Mouse (Mus musculus) CH12.LX (cell line): ENCODE data around the gene Zfp281.

Experiments
- MAX ChIP-seq: IDR thresholded peaks from 2 replicates; pipeline ENCODE4 v1.6.1; 2011; ENCODE audit warnings: low read length, improper control_type of control experiment
- MAZ ChIP-seq: IDR thresholded peaks from 2 replicates; pipeline ENCODE4 v1.6.1; 2012; ENCODE audit warnings: low read depth, mild to moderate bottlenecking, inconsistent platforms, low read length, improper control_type of control experiment, moderate library complexity
- MXI1 ChIP-seq: IDR thresholded peaks from 2 replicates; pipeline ENCODE4 v1.6.1; 2011; ENCODE audit warnings: mild to moderate bottlenecking, low read depth, low read length, improper control_type of control experiment
- POLR2A ChIP-seq: IDR thresholded peaks from 2 replicates; pipeline ENCODE4 v1.6.1; 2011; ENCODE audit warnings: low read depth, mild to moderate bottlenecking, improper control_type of control experiment, low read length
- POLR2AphosphoS2 ChIP-seq: IDR thresholded peaks from 2 replicates; pipeline ENCODE4 v1.6.1; 2011; ENCODE audit warnings: low read depth, low read length, improper control_type of control experiment
- RCOR1 ChIP-seq: conservative IDR thresholded peaks from 2 replicates; pipeline ENCODE4 v1.6.1; 2012; ENCODE audit warnings: low read depth, mild to moderate bottlenecking, inconsistent platforms, low read length, improper control_type of control experiment
- TBP ChIP-seq: conservative IDR thresholded peaks from 2 replicates; pipeline ENCODE4 v1.6.1; 2011; ENCODE audit warnings: low read depth, low read length, improper control_type of control experiment

DNA sequence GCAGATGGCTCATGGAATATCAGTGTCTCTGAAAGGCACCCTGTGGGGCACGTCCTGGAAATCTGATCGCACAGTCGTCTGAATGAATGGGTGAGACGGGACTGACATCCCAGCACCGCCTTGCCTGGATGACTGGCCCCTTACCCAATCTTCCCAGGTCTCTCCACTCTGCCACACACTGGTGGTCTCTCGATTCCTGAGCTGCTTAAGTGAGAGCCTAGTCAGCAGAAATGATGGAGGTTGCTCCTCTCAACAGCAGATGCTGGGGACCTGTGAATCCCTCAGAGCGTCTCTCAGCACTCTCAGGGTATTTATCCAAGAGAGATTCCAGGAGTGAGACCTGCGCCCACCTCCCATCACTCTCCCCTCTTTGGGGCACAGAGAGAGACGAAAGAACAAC lies 36.8 kb downstream of the Zfp281 start:
- TF ChIP-seq MAZ (no peak), MXI1 (no peak), TBP (no peak), POLR2A (no peak), MAX (no peak), POLR2AphosphoS2 (no peak), RCOR1 (no peak)
